Mouse (Mus musculus) kidney, adult 11 months (tissue): ENCODE results near the gene Gm3045.
A peak's percentile ranks its signal among the peaks of the same experiment; 100 is the strongest.

Source experiments
- DNase-seq: peaks from one replicate; pipeline ENCODE4 v3.0.0; 2022

Gene Gm3045

DNA sequence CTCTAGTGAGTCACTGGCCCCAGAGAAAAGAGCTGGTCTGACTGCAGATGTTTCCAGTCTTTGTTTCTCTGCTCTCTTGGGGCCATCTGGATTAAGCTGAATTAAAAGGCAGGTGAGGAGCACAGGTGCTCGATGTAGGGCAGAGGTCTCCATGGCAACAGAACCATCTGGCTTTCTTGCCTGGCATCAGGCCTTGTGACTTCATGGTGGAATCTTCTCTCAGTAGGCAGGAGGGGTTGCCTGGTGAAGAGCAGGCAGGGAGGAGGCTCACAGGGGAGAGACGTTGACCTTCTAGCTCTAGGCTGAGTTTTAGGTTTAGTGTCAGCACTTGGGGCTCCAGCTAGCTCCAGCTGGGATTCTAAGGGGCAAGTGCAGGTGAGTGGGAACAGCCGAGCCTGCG lies at the start of gene Gm3045:
TSS of gene Gm3045 (plus strand) at position 230 of the 400 bp plus-strand sequence.
- no peak for DNase-seq

DNA sequence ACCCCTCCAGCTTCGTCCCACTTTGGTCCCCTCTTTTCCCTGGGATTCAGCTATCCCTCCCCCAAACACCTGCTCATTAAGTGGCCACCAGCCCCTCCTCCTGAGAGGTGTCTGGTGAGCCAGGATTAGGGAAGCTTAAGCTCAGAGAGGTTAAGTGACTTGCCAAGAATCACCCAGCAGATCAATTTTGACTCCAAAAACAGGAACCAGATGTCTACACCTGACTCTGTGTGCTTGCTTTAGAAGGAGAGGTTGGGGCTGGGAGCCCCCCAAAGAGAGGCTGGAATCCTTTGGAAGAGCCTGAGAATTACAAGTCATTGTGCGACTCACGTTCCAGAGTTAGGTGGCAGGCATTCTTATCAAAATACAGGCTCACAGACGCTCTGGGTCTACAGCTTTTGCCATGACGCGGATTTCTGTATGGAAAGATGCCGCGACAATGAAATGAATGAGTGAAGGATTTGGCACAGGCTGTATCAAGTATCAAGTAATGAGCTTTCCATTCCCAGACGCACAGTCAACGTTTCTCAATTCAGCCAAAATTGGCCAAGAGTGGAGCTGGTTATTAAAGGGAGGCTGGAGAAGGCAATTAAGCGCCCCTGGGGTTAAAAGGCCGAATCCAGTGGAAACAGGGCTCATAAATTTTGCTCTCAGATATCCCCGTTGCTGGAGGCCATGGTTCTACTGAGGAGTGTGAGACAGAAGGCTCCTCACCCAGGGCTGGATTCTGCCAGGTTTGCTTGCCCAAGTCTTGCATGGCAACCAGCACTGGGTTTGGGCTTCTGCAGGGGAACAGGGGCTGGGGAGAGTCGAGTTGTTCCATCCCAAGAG lies 45.3 kb upstream of the Gm3045 start:
- no peak for DNase-seq

DNA sequence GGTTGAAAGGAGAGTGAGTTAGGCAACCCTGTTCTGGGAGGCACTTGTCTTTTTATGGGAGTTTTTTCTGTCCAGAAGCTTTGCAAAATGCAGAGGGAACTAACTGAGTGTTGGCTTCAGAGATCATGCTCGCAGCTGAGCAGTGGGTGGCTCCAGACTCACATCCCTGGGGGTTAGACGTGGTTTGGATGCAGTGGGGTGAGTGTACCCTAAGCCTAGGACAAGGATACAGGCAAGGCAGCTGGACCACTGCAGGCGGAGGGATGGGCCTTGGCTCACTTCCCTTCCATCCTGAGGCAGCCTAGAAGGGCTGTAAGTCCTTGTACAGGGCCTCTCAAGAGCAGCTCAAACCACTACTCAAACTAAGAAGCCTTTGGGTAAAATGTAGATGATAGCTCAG lies 43.0 kb upstream of the Gm3045 start:
- DNase-seq: no peak

DNA sequence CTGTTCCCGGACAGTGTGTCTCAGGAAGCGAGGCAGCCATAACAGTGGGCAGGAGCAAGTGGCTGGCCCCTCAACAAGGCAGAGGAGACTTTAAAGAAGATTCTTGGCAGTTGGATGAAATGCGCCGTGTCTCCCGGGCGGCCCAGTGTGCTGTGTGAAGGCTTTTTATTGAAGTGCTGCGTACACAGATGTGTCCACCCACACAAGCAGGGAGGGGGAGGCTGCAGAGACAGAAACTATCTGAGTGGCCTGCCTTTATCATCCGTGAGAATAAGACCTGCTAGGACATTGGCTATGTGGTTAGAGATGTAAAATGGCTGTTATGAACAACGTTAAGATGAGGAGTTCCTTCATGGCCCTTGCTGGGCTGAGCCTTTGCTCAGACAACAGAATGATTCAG lies 40.0 kb upstream of the Gm3045 start:
- DNase-seq: no peak

DNA sequence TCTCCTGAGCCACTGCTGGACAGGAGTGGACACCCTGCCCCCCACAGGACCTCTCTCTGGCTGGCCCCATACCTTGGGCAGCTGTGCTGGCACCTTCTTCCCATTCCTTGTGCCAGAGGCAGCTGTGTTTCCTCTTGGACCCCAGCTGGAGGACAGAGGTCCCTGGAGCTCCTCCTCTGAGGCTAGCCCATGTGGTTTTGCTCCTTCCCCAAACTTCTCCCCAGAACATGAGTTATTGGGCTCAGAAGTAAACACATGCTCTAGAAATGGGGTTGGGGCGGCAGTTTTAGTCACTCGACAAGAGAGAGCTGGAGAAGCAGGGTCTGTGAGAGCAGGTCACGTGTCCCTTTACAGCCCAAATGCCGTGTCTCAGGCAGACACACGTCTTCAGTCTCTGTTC lies 39.0 kb upstream of the Gm3045 start:
- DNase-seq: no peak

DNA sequence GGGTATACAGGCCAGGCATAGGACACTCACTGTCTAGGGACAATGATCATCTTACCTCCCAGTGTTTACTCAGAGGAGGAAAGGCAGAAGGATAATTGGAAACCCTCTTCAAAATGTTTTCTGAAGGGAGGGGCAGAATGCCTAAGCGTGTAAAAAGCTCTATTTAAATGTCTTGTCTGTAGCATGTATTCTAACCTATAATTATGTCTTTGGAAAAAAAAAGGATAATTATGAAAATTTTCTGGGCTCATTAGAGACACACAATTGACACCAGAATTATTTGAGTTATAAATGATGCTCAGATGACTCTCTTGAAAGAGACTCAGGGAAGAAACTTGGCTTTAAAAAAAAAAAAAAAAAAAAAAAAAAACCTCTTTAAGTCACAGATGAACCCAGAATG lies 38.4 kb upstream of the Gm3045 start:
- DNase-seq: no peak

DNA sequence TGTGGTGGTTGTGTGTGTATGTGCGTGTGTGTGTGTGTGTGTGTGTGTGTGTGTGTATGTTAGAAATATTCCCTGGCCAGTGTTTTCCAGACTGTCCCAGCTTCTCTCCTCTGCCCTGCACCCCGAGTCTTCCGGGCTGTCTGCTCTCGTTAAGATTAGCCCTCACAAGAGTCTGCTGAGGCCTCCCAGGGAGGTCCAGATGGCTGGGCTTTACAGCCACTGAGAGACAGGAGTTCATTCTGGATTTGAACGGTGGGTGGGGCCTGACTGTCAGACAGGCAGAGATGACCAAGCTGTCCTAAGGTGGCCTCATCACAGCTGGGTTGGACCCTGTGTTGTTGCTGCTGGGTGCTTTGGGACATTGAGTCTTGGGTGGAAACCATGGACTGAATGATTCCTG lies 28.8 kb upstream of the Gm3045 start:
- DNase-seq: no peak

DNA sequence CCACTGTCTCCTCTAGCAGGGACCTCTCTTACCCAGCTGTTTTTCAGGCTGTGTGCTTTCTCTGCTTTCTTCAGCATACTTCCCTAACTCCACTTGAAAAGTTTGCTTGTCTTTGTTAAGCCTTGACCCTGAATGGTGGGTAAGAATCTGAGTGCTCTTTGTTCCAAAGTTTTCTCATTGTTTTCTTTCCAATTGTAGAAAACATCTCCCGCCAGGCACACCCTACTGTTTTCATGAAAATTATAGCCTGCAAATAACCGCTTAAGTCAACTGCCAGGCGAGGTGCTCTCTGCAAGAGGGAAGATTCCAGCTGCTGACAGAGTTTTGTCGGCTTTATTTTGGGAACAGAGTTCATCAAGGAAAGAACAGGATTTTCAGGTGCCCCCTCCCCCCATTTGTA lies 25.2 kb upstream of the Gm3045 start:
- DNase-seq: no peak

DNA sequence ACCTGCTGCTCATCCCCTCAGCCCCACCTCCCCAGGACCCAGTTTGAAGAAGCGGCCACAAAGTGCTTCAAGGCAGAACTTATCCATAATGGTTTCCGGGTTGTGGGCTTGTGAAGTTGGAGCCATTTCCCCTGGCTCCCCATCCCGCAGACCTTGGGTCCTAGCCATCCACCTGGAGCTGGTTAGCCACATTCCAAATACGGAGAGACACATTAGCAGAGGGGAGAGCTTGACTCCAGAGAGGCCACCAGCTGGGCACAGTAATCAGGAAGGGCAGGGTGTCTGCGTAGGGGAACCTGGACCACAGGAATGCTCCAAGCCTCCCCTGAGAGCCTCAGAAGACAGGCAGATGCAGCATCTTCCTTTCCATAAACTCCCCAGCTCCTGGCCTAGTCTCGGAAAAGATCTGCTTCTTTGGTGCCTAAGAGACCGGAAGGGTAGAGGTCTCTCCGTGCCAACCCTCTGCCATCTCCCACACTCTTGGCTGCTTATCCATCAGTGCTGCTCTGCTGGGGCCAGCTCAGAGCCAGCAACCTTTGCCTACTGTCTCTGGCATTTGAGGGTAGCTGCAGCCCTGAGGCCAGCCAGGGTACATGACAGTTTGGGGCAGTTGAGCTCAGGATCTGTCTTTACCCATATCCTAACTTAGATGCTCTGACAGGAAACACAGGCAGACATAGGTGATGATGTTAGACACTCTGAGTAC lies 22.9 kb upstream of the Gm3045 start:
- no peak for DNase-seq

DNA sequence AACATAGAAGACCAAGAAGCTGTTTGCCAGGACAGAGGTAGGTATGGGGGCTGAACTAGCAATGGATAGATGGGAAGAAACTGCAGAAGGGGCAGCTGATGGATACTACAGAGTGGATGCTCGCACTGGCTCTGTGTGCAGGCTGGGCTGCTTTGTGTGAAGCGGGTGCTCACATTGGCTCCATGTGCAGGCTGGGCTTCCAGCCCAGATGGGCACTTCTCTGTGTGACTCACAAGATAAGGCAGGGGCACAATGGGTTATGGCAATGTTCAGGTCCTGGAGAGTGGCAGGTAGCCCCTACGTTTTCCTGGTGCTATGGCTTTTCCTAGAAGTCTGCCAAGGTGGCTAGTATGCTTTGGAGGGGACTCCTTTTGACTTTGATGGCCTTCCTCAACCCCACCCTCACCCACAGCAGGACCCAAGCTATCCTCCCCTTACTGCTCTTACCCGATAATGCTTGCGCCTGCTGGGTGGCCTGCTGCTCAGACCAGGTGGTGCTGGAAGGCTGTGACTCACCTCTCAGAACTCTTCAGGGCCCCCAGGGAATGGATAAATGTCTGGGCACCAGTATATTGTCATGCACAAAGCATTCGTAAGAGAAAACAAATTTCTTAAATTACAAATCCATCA lies 21.8 kb upstream of the Gm3045 start:
- no peak for DNase-seq

DNA sequence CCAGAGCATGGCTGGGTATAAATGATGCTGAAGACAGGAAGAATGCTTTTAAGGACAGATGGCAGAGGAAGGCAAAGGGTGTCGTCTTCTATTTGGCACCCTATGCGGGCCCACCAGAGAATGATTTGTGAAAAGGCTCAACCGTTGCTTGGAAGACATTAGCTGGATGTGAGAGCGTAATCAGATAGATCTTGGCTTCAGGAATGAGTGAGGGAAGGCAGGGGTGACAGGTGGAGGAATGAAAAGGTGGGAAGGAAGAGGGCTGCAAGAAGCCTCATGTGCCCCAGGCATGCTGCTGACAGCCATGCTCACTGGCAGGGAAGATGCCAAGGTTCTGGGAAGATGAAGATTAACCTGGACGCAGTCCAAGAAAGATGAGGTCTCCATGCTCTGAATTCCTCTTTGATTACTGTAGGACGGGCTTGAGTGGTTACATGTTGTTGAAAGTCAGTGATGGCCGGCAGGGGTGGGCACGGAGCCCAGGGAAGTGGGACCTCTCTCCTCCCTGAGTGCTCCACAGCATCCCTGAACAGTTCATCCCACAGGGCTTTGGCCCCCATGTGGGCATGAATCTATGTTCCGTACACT lies 14.0 kb upstream of the Gm3045 start:
- no peak for DNase-seq

DNA sequence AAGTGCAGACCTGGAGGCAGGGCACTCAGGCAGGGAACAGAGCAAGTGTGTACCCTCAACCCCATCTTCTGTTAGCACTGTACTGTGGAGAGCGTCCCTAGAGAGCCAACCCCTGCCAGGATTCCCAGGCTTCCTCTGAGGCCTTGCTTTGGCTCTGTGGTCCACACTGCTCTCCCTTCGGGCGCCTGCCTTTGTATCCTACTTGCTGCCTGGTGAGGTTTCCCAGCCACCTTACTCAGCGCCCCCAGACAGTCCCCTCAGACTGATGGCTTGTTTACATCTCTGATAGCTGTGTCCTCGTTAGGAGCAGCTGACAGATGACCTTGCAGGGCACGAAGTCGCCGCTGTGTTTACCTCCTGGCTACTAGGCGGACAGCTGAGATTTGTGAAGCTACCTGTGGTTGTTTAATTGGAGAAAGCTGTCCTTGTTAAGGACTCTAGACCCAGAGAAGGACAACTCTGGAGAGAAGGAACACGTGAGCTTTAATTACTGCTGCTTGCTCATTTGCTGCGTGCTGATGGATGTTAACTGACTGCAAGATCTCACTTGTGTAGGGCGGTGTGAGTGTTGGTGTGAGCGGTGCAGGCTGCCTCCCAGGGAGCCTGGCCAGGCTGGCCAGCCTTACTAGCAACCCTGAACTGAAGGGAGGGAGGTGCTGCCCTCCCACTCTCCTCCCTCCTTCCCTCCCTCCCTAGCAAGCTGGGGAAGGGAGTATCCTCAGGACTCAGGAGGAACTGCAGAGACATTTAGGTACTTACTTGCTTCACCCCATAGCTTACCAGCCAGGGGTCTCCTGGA lies 7.5 kb upstream of the Gm3045 start:
- no peak for DNase-seq

DNA sequence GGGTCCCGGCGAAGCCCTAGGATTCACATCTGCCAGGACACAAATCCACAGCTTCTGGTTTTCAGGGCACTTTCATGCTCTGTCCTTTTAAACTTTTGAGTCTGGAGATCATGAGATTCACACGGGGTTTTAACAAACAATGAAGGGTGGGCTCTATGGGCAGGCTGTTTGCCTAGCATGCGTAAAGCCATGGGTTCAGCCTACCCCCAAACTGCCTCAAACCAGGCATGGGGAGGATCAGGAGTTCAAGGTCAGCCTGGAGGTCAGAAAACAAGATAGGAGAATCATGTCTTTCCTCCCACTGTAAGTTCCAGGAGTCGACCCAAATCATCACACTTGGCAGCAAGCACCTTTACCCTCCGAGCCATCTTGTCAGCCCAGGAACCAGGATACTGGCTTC lies 6.9 kb upstream of the Gm3045 start:
- DNase-seq: no peak

DNA sequence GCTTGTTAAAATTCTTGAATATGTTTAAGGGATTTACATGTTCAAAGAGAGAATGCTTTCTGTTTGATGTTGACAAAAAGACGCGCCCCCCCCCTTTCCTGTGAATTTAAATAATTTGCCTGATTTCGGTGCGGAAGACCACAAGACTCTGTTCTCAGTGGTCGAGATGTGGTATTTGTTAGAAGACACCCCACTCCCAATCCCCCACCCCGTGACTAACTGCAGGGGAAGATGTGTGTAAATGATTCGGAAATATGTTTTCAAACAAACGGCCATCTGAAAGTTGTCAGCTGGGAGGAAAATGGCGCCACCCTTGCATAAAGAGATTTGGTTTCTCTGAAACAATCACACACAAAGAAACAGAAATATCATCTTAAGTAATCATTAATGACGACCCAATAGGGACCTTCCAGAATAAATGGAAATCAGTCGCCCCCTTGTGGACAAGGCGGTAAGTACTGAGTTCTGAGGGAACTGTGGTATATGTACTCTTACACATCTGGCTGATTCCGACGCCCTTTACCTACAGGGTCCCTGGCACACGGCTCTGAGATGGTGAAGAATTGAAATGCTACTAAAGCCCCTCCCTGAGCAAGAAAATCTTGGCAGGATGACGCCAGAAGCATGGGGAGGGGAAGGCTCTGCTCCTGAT lies 4.2 kb upstream of the Gm3045 start:
- peak; percentile 46 for DNase-seq

DNA sequence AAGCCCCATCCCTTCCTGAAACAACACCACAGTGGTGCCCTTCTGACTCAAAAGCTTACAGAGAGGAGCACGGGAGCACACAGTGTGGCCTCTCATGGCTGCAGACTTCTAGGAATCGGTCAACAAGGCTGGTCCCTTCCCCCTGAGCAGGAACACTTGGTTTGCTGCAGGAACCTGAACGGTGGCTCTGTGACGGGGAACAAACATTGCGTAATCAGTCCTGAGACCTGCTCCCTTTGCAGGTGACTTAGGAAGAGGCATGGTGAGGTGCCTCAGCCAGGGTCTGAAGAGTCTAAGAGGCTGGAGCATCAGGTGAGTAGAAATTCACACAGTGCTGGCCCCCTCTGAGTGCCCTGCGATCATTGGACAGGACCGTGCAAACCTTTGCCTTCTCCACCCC lies 463 bp upstream of the Gm3045 start:
- no peak for DNase-seq

DNA sequence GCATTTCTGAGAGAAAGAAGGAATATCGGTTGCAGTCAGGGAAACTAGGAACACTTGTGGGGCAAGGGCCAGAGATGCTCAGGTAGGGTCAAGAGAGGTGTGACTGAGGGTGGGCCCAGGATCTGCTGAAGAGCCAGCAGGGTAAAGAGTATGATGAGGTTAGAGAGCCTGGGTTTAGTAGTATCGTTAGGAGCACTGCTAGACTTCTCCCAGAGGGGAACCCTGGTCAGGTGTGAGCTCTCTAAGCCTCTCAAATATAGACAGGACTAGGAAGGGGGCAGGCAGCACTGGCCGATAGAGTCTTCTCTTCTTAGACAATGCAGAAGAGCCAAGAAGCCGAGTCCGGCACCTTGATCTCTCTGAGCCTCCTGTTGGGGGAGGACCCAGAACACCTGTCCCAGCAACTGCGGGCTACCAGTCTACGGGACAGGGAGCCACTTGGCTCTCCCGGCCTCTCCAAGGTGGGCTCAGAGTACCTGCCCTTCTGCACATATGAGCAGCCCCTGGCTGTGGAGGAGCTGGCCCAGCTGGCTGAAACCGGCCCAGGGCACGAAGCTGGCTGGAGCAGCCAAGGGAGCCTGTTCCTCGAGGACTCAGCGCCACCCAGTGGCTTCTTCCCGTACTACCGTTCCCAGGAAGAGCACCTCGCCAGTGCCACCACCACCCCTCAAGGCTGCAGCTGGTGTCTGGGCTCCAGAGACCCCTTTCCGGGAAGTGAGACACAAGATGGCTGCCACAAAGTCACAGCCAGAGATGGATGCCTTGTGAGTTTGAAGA lies 2.5 kb downstream of the Gm3045 start:
- peak; percentile 57 for DNase-seq

DNA sequence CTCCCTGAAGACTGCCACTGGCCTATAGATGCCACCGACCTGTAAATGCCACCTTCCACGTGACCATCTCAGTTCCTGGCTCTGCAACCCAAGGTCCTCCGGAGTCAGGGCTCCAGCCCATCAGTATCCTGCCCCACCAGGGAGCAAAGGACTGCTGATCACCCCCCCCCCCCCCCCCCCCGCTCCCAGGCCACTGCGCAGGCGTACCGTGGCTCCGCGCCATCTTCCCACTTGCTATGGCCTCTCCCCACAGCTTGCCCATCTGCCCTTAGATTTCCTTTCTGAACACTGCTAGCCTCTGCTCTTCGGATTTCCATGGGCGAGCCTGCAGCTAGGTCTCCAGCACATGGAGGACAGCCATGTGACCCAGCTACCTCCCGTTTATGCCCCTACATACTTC lies 6.1 kb downstream of the Gm3045 start:
- no peak for DNase-seq

DNA sequence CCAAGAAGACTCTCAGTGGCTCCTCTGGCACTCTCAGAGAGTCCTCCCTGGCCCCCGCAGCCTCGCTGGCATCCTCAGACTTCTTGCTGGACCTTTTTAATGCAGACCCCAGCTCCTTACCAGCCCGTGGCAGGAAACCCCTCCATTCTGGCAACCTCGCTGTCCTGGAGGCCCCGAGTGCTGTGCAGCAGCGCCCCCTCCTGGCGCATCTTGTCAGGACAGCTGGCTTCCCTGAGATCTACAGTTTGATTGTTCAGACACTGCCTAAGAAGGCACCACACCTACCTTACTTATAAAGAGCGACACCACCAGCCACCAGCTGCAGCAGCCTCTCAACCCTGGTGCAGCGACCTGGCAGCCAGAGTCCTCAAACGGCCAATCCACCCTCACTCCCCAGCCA lies 7.1 kb downstream of the Gm3045 start:
- DNase-seq: no peak

DNA sequence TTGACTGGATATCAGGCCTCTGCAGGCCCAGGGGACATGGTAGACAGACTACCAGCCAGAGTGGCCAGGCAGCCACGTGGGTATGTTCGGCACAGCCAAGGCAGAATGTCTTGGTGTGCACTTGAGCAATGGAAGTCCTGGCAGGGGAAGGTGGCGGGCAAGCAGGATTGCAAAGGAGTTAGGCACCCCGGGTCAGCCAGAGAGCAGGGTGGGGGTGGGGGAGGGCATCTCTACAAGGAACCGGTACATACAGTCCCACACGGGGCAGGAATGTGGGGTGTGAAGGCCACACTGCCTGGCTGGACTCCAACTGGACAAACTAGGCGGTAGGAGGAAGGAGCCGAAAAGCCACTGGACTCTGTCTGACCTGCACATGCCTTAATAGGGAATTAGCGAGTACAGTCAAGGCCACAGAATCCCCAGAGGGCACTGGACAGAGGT lies 7.9 kb downstream of the Gm3045 start:
- DNase-seq: peak; percentile 92

DNA sequence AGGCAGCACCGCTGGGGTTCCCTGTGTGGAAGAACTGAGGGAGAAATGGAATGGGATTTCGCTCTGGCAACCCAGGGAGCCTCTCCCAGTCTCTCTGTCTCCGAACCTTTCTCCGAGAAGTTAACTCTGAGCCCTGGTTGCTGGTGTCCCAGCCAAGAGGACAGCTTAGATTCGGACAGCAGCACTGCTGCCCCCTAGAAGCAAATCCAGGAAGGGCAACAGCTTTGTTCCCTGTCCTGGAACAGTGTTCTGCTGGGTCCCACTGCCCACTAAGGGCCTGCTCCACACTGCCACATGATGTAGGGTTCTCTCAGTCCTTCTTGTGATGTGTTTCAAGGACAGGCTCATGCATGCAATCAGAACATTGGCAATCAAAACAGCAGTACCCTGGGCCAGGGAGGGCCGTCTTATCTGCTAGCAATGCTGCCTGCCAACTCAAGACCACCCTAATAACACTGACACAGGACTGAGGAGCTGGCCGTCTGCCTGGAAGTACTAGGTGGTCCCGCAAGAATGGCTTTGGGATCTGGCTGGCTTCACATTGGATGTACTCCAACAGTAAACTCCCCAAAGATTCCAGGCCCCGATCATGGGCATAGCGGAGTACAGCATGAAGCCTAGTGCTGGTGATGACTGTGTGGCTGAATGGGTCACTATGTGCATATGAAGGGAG lies 9.4 kb downstream of the Gm3045 start:
- no peak for DNase-seq
